Comparison of ENCODE assay signal across 28 mouse cellular contexts in the genomic region with DNA sequence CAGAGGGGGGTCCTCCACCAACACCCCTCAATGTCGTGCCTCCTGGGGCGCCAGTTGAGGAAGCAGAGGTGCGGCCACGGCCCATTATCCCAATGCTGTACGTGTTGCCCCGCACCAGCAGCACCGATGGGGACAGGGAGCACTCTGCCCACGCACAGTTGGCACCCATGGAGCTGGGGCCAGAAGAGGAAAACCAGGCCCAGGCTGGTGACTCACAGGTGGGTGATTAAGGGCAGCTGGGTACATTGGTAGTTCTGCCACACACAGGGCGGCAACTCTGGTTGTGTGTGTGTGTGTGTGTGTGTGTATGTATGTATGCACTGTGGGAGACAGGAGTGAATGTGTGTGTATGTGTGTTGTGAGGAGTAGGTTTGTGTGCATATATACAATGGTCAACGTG.
DNase-seq lines count a peak whose midpoint lies in the region; ATAC-seq and TF ChIP-seq lines count a peak whose summit lies in the region.
"Had no signal": no experiment of that assay in that cellular context is flagged by ENCODE, and none has a peak within 500 bp of the region (broad histone marks: within the 10 kb centered on the region; RNA-seq: fewer than 3 reads in every experiment).

No protein-coding gene starts in this region.

- no peak overlapping the region for H3K4me2 ChIP-seq in myocyte (ENCODE audit: low read depth)
- no peak overlapping the region for H3K4me2 ChIP-seq in midbrain, embryonic 13.5 days (replicated peaks)
- H3K4me2 ChIP-seq: heart, embryonic 13.5 days; hindbrain, embryonic 14.5 days; limb, embryonic 12.5 days; liver, embryonic 15.5 days; lung, embryonic 15.5 days; midbrain, embryonic 11.5 days; neural tube, embryonic 13.5 days had no signal

- no peaks in the 10 kb centered on the region for H3K27me3 ChIP-seq in myocyte (ENCODE audit: control insufficient read depth, insufficient read depth, insufficient read length)
- H3K27me3 ChIP-seq in embryonic facial prominence, embryonic 10.5 days (replicated peaks; ENCODE audit: low read depth, poor library complexity, severe bottlenecking) = no peaks in the 10 kb centered on the region
- H3K27me3 ChIP-seq in midbrain, embryonic 13.5 days = no peaks in the 10 kb centered on the region
- H3K27me3 ChIP-seq: CH12.LX; heart, embryonic 13.5 days; limb, embryonic 12.5 days; liver, embryonic 15.5 days; lung, embryonic 15.5 days; neural tube, embryonic 13.5 days had no signal

- H3K4me3 ChIP-seq in myocyte = no peak overlapping the region
- no peak overlapping the region for H3K4me3 ChIP-seq in embryonic facial prominence, embryonic 10.5 days
- no peak overlapping the region for H3K4me3 ChIP-seq in midbrain, embryonic 13.5 days (replicated peaks)
- H3K4me3 ChIP-seq: erythroblast, embryonic 14.5 days; heart, embryonic 13.5 days; left cerebral cortex, adult 2 months; limb, embryonic 12.5 days; liver, embryonic 15.5 days; lung, embryonic 15.5 days; neural tube, embryonic 13.5 days had no signal

- H3ac ChIP-seq in myocyte (ENCODE audit: control insufficient read depth, insufficient read length) = no peak overlapping the region

- peak; percentile 49 for DNase-seq in adrenal gland, postnatal 10 days
- DNase-seq in adrenal gland, postnatal 4 days (ENCODE audit: low spot score in 2 of 2) = no peak
- DNase-seq in 3134 (ENCODE audit: extremely low read depth, insufficient read length, low spot score) = peak; percentile 49
- peak; percentile 40 for DNase-seq in NIH3T3 (ENCODE audit: low read depth)
- DNase-seq in embryonic facial prominence, embryonic 10.5 days (ENCODE audit: low spot score) = no peak
- DNase-seq: B cell, adult 2 months; cerebellum, adult 11-12 months; cerebellum, adult 9-11 months; gastrocnemius, postnatal 10 days; heart, postnatal 10 days; kidney, adult 11 months; kidney, postnatal 14 days; retina, postnatal 1 day; spleen, adult 18-20 months; thymus, postnatal 25 days had no signal

- H3K36me3 ChIP-seq in myocyte (ENCODE audit: control insufficient read depth, insufficient read depth) = peaks cover 6% of the 10 kb centered on the region
- H3K36me3 ChIP-seq in embryonic facial prominence, embryonic 10.5 days (replicated peaks) = peaks cover 100% of the 10 kb centered on the region
- H3K36me3 ChIP-seq in midbrain, embryonic 13.5 days = peaks cover 100% of the 10 kb centered on the region

- no peaks in the 10 kb centered on the region for H3K79me2 ChIP-seq in myocyte (ENCODE audit: control insufficient read depth, insufficient read depth)

- 92% methylated on average over 10 of the region's 10 CpGs for WGBS in embryonic facial prominence, embryonic 10.5 days
- 96% methylated on average over 10 of the region's 10 CpGs for WGBS in midbrain, embryonic 13.5 days

- H3K27ac ChIP-seq in embryonic facial prominence, embryonic 10.5 days (replicated peaks) = no peak overlapping the region
- H3K27ac ChIP-seq in midbrain, embryonic 13.5 days = no peak overlapping the region
- H3K27ac ChIP-seq: heart, embryonic 13.5 days; hindbrain, embryonic 14.5 days; left cerebral cortex, adult 2 months; limb, embryonic 12.5 days; liver, embryonic 15.5 days; lung, embryonic 15.5 days; neural tube, embryonic 13.5 days had no signal

- no peak for TF ChIP-seq POLR2A in myocyte (IDR thresholded peaks at IDR 0.05; ENCODE audit: insufficient read length, low read depth)

- H3K9ac ChIP-seq in midbrain, embryonic 13.5 days (replicated peaks) = no peak overlapping the region
- H3K9ac ChIP-seq: heart, embryonic 13.5 days; hindbrain, embryonic 14.5 days; limb, embryonic 12.5 days; liver, embryonic 15.5 days; lung, embryonic 15.5 days; neural tube, embryonic 13.5 days had no signal

- H3K9me3 ChIP-seq in embryonic facial prominence, embryonic 10.5 days = no peaks in the 10 kb centered on the region
- H3K9me3 ChIP-seq in midbrain, embryonic 13.5 days = no peaks in the 10 kb centered on the region
- H3K9me3 ChIP-seq: heart, embryonic 13.5 days; limb, embryonic 12.5 days; liver, embryonic 15.5 days; lung, embryonic 15.5 days; neural tube, embryonic 13.5 days had no signal

- ATAC-seq in midbrain, embryonic 13.5 days = no peak
- ATAC-seq: forebrain, embryonic 16.5 days had no signal

- no peaks in the 10 kb centered on the region for H3K4me1 ChIP-seq in embryonic facial prominence, embryonic 10.5 days
- H3K4me1 ChIP-seq in midbrain, embryonic 13.5 days (replicated peaks) = no peaks in the 10 kb centered on the region
- H3K4me1 ChIP-seq: heart, embryonic 13.5 days; limb, embryonic 12.5 days; liver, embryonic 15.5 days; lung, embryonic 15.5 days; neural tube, embryonic 13.5 days had no signal

TF ChIP-seq in myocyte, 11 proteins besides CTCF, POLR2A, EP300 and RAD21:
- TF ChIP-seq CEBPB (IDR thresholded peaks at IDR 0.05; ENCODE audit: insufficient read depth, poor library complexity, severe bottlenecking) (no peak), USF1 (IDR thresholded peaks at IDR 0.05; ENCODE audit: low read depth) (no peak), REST (IDR thresholded peaks at IDR 0.05; ENCODE audit: insufficient read depth, insufficient read length) (no peak), MYOG (IDR thresholded peaks at IDR 0.05; ENCODE audit: control insufficient read depth in 1 of 3, insufficient read depth in 1 of 3, insufficient read length in 2 of 3, low read depth in 2 of 3) (peak in 2 of 3 experiments; percentile 24 to 75), TCF3 (IDR thresholded peaks at IDR 0.05; ENCODE audit: insufficient read length, low read depth) (no peak), SRF (IDR thresholded peaks at IDR 0.05; ENCODE audit: control insufficient read depth, insufficient read length, low read depth) (no peak), MYOD1 (IDR thresholded peaks at IDR 0.05; ENCODE audit: control insufficient read depth in 1 of 3, insufficient read length in 2 of 3, low read depth in 2 of 3) (peak in 2 of 3 experiments; percentile 22 to 84)

Comparison
In these comparisons a context has a peak if more than half of its experiments do, and no peak if none do; other contexts are left out.
1. DNase-seq: peak in adrenal gland, postnatal 10 days (single experiment), 3134 (single experiment) and NIH3T3 (single experiment); none in adrenal gland, postnatal 4 days (0 of 2) and embryonic facial prominence, embryonic 10.5 days (single experiment).